Mouse (Mus musculus): ENCODE data around the gene Insyn1. TPM values are rescaled to one million over a fixed set of nuclear protein-coding genes. Genes with fewer than 3 reads are reported as not detected.
A peak's percentile ranks its signal among the peaks of the same experiment; 100 is the strongest.

The Insyn1 gene
- polyA plus RNA-seq, 1 experiment from 2014 or later: 15.1 TPM

GRCm38 (mm10) chr9:58541895-58542338, 53.5 kb downstream of the Insyn1 start:
- DNase-seq (ENCODE audit: low spot score) (peak; percentile 67), ATAC-seq (ENCODE audit: low FRiP score) (no peak)
- H3K36me3 ChIP-seq (replicated peaks; ENCODE audit: control insufficient read depth, insufficient read depth): peaks cover 18% of the 10 kb centered on the region
- no peak overlapping the region for H3K4me2 ChIP-seq (replicated peaks)
- 47% methylated on average over 6 of the region's 6 CpGs for WGBS
- H3K4me1 ChIP-seq (replicated peaks; ENCODE audit: control insufficient read depth, insufficient read depth, low read length): peaks cover 5% of the 10 kb centered on the region; the same call in 1 of the 2 replicates
- H3K9me3 ChIP-seq (ENCODE audit: control insufficient read depth, low read length): no peaks in the 10 kb centered on the region
- H3K27ac ChIP-seq: peak overlapping the region; percentile 39; the same call in 1 of the 2 replicates
- no peak overlapping the region for H3K4me3 ChIP-seq (replicated peaks; ENCODE audit: low read length)
- H3K9ac ChIP-seq: no peak overlapping the region
- H3K27me3 ChIP-seq (ENCODE audit: control insufficient read depth, insufficient read depth, low read length): no peaks in the 10 kb centered on the region

GRCm38 (mm10) chr9:58544879-58545324, 56.5 kb downstream of the Insyn1 start:
- H3K36me3 ChIP-seq (replicated peaks; ENCODE audit: control insufficient read depth, insufficient read depth): no peaks in the 10 kb centered on the region
- H3K9me3 ChIP-seq (ENCODE audit: control insufficient read depth, low read length): no peaks in the 10 kb centered on the region
- H3K27ac ChIP-seq: no peak overlapping the region
- H3K27me3 ChIP-seq (ENCODE audit: control insufficient read depth, insufficient read depth, low read length): no peaks in the 10 kb centered on the region
- WGBS: 69% methylated on average over 4 of the region's 4 CpGs
- DNase-seq (ENCODE audit: low spot score): peak; percentile 45
- H3K4me3 ChIP-seq (replicated peaks; ENCODE audit: low read length): no peak overlapping the region
- 0 out of 2 replicates have a peak overlapping the region, but pooled peaks have one; percentile 8 for H3K9ac ChIP-seq
- H3K4me1 ChIP-seq (replicated peaks; ENCODE audit: control insufficient read depth, insufficient read depth, low read length): peaks cover 9% of the 10 kb centered on the region; the same call in 1 of the 2 replicates
- no peak overlapping the region for H3K4me2 ChIP-seq (replicated peaks)
- no peak for ATAC-seq (ENCODE audit: low FRiP score)

GRCm38 (mm10) chr9:58545428-58545827, 57.0 kb downstream of the Insyn1 start:
- no peak overlapping the region for H3K4me3 ChIP-seq (replicated peaks; ENCODE audit: low read length)
- peaks cover 9% of the 10 kb centered on the region; the same call in 1 of the 2 replicates for H3K4me1 ChIP-seq (replicated peaks; ENCODE audit: control insufficient read depth, insufficient read depth, low read length)
- WGBS: 72% methylated on average over 6 of the region's 6 CpGs
- H3K27me3 ChIP-seq (ENCODE audit: control insufficient read depth, insufficient read depth, low read length): no peaks in the 10 kb centered on the region
- H3K36me3 ChIP-seq (replicated peaks; ENCODE audit: control insufficient read depth, insufficient read depth): no peaks in the 10 kb centered on the region
- no peak overlapping the region for H3K27ac ChIP-seq
- H3K9ac ChIP-seq: no peak overlapping the region
- DNase-seq (ENCODE audit: low spot score): no peak
- ATAC-seq (ENCODE audit: low FRiP score): no peak
- H3K4me2 ChIP-seq (replicated peaks): no peak overlapping the region
- no peaks in the 10 kb centered on the region for H3K9me3 ChIP-seq (ENCODE audit: control insufficient read depth, low read length)

GRCm38 (mm10) chr9:58546630-58547360, 58.4 kb downstream of the Insyn1 start:
- DNase-seq (ENCODE audit: low spot score) (no peak), ATAC-seq (ENCODE audit: low FRiP score) (no peak)
- Histone ChIP-seq H3K36me3 (replicated peaks; ENCODE audit: control insufficient read depth, insufficient read depth) (no peaks in the 10 kb centered on the region), H3K9me3 (ENCODE audit: control insufficient read depth, low read length) (no peaks in the 10 kb centered on the region), H3K9ac (no peak overlapping the region), H3K27me3 (ENCODE audit: control insufficient read depth, insufficient read depth, low read length) (no peaks in the 10 kb centered on the region), H3K27ac (no peak overlapping the region), H3K4me1 (replicated peaks; ENCODE audit: control insufficient read depth, insufficient read depth, low read length) (peaks cover 9% of the 10 kb centered on the region; the same call in 1 of the 2 replicates), H3K4me2 (replicated peaks) (no peak overlapping the region), H3K4me3 (replicated peaks; ENCODE audit: low read length) (no peak overlapping the region)
- 69% methylated on average over 11 of the region's 11 CpGs for WGBS

GRCm38 (mm10) chr9:58548897-58549296, 60.5 kb downstream of the Insyn1 start:
- H3K27ac ChIP-seq: no peak overlapping the region
- no peak for ATAC-seq (ENCODE audit: low FRiP score)
- peaks cover 18% of the 10 kb centered on the region for H3K4me1 ChIP-seq (replicated peaks; ENCODE audit: control insufficient read depth, insufficient read depth, low read length)
- WGBS: 46% methylated on average over 4 of the region's 4 CpGs
- no peak overlapping the region for H3K9ac ChIP-seq
- H3K27me3 ChIP-seq (ENCODE audit: control insufficient read depth, insufficient read depth, low read length): no peaks in the 10 kb centered on the region
- no peak overlapping the region for H3K4me2 ChIP-seq (replicated peaks)
- H3K4me3 ChIP-seq (replicated peaks; ENCODE audit: low read length): no peak overlapping the region
- H3K9me3 ChIP-seq (ENCODE audit: control insufficient read depth, low read length): no peaks in the 10 kb centered on the region
- H3K36me3 ChIP-seq (replicated peaks; ENCODE audit: control insufficient read depth, insufficient read depth): no peaks in the 10 kb centered on the region
- DNase-seq (ENCODE audit: low spot score): no peak

Other genes with a start within 250 kb of the Insyn1 start
- 4.3 and 4.4 TPM in 2 replicates for gene Pml, start 238.8 kb upstream of the Insyn1 start, polyA plus RNA-seq (2014; fragmentation: Nextera tagmentation; extraction: Ambion mirVana)
- gene Stoml1, start 235.4 kb upstream of the Insyn1 start, polyA plus RNA-seq (2014; fragmentation: Nextera tagmentation; extraction: Ambion mirVana): 103 TPM in 2 replicates
- 7.9 and 9.6 TPM in 2 replicates for gene Loxl1, start 175.4 kb upstream of the Insyn1 start, polyA plus RNA-seq (2014; fragmentation: Nextera tagmentation; extraction: Ambion mirVana)
- not detected in 2 replicates for gene Tbc1d21, start 118.1 kb upstream of the Insyn1 start, polyA plus RNA-seq (2014; fragmentation: Nextera tagmentation; extraction: Ambion mirVana)
- gene Cd276, start 66.8 kb downstream of the Insyn1 start, polyA plus RNA-seq (2014; fragmentation: Nextera tagmentation; extraction: Ambion mirVana): 33.4 and 37.6 TPM in 2 replicates
- 209 and 250 TPM in 2 replicates for gene Nptn, start 93.6 kb downstream of the Insyn1 start, polyA plus RNA-seq (2014; fragmentation: Nextera tagmentation; extraction: Ambion mirVana)

All from hindbrain, embryonic 14.5 days (tissue).